Comparison of ENCODE assay signal across 14 mouse cellular contexts in the genomic region with DNA sequence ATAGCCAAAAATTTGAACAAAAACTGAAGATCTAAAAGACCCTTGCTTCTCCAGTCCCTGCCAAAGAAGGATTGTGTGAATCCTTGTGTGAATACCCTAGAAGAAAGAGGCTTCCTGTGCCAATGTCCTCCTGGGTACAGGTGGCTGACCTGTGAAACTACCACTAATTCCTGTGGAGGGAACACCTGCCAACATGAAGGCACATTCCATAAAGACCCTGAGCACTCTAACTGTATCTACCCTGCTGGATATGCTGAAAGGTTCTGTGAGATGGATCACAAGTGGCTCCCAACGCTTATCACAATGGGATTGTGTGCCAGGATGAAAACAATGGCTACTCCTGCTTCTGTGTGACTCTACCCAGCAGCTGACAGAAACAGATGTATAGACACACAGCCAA.
"Had no signal": no experiment of that assay in that cellular context is flagged by ENCODE, and none has a peak within 500 bp of the region (broad histone marks: within the 10 kb centered on the region; RNA-seq: fewer than 3 reads in every experiment).

No protein-coding gene starts in this region.

- H3K4me3 ChIP-seq: liver, embryonic 13.5 days; megakaryocyte, embryonic 14.5 days; midbrain, embryonic 10.5 days; midbrain, embryonic 13.5 days; myocyte; neural tube, embryonic 13.5 days had no signal

- H3K27ac ChIP-seq: liver, embryonic 13.5 days; macrophage; midbrain, embryonic 10.5 days; midbrain, embryonic 13.5 days; neural tube, embryonic 13.5 days had no signal

- DNase-seq: kidney, postnatal 14 days; kidney, postnatal 4 days; layer of hippocampus, adult 9-11 months; liver, embryonic 13.5 days; lung, embryonic 14.5 days; retina, postnatal 1 day; thymus, adult 18-20 months; thymus, postnatal 36 days had no signal
